Mouse (Mus musculus) intestine, embryonic 16.5 days (tissue): Measurements from ENCODE around the gene Prkar1b. TPM values are rescaled to one million over a fixed set of nuclear protein-coding genes. Genes with fewer than 3 reads are reported as not detected.
A peak's percentile ranks its signal among the peaks of the same experiment; 100 is the strongest.

Experiments
- ATAC-seq: fragments of 200-750 bp; cut with Nextera tagmentation; 2 replicates; pipeline ENCODE4 v1.8.0; 2017; ENCODE audit warnings: moderate TSS enrichment, moderate library complexity
- H3K27ac ChIP-seq: fragments of 300-500 bp; sonication (generic); 2 replicates; pipeline ENCODE4 v1.5.1; 2014; ENCODE audit warnings: mild to moderate bottlenecking, low read length
- H3K27me3 ChIP-seq: fragments of 300-500 bp; sonication (generic); replicated peaks from 2 replicates; pipeline ENCODE4 v1.6.1; 2014; ENCODE audit warnings: low read length, control low read depth, mixed read lengths; ENCODE audit not compliant: control insufficient read depth, insufficient read depth
- H3K36me3 ChIP-seq: fragments of 300-500 bp; sonication (generic); 2 replicates; pipeline ENCODE4 v1.6.1; 2014; ENCODE audit warnings: low read length, control low read depth; ENCODE audit not compliant: control insufficient read depth, insufficient read depth
- H3K4me1 ChIP-seq: fragments of 300-500 bp; sonication (generic); 2 replicates; pipeline ENCODE4 v1.6.1; 2014; ENCODE audit warnings: low read length, control low read depth, mixed read lengths; ENCODE audit not compliant: control insufficient read depth, insufficient read depth
- H3K4me2 ChIP-seq: fragments of 300-500 bp; sonication (generic); 2 replicates; pipeline ENCODE4 v1.6.1; 2014; ENCODE audit warnings: low read depth, low read length, control low read depth
- H3K4me3 ChIP-seq: fragments of 300-500 bp; sonication (generic); 2 replicates; pipeline ENCODE4 v1.5.1; 2014; ENCODE audit warnings: mild to moderate bottlenecking, low read length
- H3K9ac ChIP-seq: fragments of 300-500 bp; sonication (generic); 2 replicates; pipeline ENCODE4 v1.6.1; 2014; ENCODE audit warnings: low read depth, low read length
- H3K9me3 ChIP-seq: fragments of 300-500 bp; sonication (generic); 2 replicates; pipeline ENCODE4 v1.6.1; 2016; ENCODE audit warnings: low read length, control low read depth; ENCODE audit not compliant: control insufficient read depth
- WGBS: fragments of 180-500 bp; shearing (Covaris S2); extraction: QIAGEN DNeasy Blood & Tissue Kit; methylation state at CpG from one replicate; pipeline ENCODE4 v1.1.7; 2014; 5-methylcytosine and 5-hydroxymethylcytosine counted together
- polyA plus RNA-seq: library from polyadenylated mRNA; unstranded; fragments of >200 nt; fragmentation: Nextera tagmentation; extraction: Ambion mirVana; gene quantifications from 2 replicates; pipeline ENCODE4 v1.2.1, GENCODE M21; 2015

Gene Prkar1b
- polyA plus RNA-seq, 1 experiment from 2014 or later: 23.6 TPM

DNA sequence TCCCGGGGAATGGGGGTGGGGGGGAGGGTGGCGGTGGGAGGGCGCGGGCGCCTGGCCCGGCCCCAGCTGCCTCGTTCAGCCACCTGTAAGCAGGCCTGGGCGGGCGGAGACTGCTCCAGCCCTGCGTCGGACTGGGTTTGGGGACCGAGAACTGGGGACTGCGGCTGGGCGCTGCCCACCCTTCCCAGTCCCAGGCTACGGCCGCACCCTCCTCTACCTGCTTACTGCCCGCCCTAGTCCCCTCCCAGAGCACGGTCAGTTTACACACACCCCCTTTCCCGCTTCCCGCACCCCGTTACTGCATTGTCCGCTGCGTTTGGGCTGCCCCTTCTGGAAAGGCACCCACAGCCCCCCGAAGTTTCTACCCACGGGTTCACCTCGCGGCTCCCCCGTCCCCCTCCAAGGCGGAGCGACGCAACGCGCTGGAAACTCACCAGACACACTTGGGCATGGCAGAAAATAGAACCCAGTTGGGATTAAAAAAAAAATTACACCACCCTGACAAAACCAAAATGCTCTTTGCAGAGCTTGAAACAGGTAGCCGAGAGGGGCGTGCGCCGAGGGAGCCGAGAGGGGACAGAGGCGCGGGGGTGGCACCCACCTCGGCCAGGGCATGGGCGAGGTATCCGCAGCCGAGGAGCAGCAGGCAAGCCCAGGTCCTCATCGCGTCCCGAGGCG is 155.6 kb downstream of the Prkar1b start:
- Histone ChIP-seq H3K27me3 (peaks cover 13% of the 10 kb centered on the region), H3K4me3 (peak overlapping the region; percentile 87), H3K4me2 (peak overlapping the region; percentile 96), H3K9me3 (no peaks in the 10 kb centered on the region), H3K9ac (peak overlapping the region; percentile 91), H3K36me3 (0 out of 2 replicates have a peak, but pooled peaks cover 2% of the 10 kb centered on the region), H3K27ac (peak overlapping the region; percentile 98), H3K4me1 (peaks cover 51% of the 10 kb centered on the region)
- under 1% methylated on average over 47 of the region's 48 CpGs for WGBS
- peak; percentile 16 for ATAC-seq

- Histone ChIP-seq H3K4me2 (peak overlapping the region; percentile 96), H3K9ac (peak overlapping the region; percentile 91), H3K27me3 (peaks cover 7% of the 10 kb centered on the region), H3K9me3 (no peaks in the 10 kb centered on the region), H3K36me3 (0 out of 2 replicates have a peak, but pooled peaks cover 2% of the 10 kb centered on the region), H3K4me3 (peak overlapping the region; percentile 87), H3K27ac (peak overlapping the region; percentile 98), H3K4me1 (peaks cover 51% of the 10 kb centered on the region)
- ATAC-seq: no peak
- WGBS: under 1% methylated on average over 40 of the region's 40 CpGs
Measured at GRCm38 (mm10) chr5:138993371-138994107, 156.3 kb downstream of the Prkar1b start.

DNA sequence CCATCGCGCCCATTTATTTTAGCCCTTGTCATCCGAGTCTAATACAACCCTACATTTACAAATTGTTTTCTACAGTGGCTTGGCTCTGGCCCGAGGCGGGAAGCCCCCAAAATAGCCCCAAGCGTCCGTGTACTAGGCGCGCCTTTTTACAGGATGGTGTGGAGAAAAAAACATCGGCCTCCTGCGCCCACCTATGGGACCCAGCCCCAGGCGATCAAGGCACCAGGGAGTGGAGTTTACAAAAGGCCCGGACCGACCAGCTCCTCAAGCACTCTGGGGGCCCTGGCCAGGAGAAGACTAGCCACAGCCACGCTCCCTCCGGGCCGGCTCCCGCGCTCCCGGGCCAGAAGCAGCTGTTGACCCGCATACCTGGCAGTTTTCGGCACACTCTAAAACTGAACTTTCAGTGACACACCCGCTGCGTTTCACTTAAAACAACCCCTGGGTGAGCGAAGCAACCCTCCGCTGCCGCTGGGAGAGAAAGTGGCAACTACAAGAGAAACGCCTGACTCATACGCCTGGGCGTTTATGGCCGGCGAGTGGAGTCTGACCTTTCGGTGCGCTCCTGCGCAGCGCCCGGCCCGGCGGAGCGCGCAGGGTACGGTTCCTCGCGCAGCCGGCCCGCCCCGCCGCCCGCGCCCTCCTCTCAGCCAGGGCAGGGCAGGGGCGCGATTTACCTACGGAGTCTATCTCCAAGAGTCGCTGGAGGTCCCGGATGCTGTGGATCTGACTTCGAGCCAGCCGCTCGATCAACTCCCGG is 157.0 kb downstream of the Prkar1b start:
- WGBS: 8% methylated on average over 59 of the region's 59 CpGs
- H3K4me1 ChIP-seq: peaks cover 51% of the 10 kb centered on the region
- H3K4me3 ChIP-seq: peak overlapping the region; percentile 87
- peak overlapping the region; percentile 96 for H3K4me2 ChIP-seq
- peak; percentile 19; the same call in 1 of the 2 replicates for ATAC-seq
- H3K9ac ChIP-seq: peak overlapping the region; percentile 91
- 0 out of 2 replicates have a peak, but pooled peaks cover 2% of the 10 kb centered on the region for H3K36me3 ChIP-seq
- peak overlapping the region; percentile 98 for H3K27ac ChIP-seq
- H3K9me3 ChIP-seq: no peaks in the 10 kb centered on the region
- peaks cover 3% of the 10 kb centered on the region for H3K27me3 ChIP-seq

DNA sequence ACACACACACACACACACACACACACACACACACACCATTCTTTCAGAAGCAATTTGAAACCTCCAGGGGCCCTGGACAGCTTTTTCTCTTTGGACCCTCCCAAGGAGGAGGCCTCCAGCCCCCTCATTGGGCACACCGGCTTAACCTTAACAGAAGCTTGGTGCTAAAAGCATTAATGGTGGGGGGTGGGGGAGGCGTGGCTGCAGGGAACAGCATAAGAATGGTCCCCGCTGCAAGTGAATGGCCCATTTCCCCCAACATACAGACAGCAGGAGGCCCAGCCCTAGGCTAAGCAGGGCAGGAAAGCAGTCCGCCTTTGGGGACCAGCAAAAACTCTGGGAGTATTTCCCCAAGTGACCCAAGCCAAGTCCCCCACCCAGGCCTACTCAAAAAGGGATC is 158.1 kb downstream of the Prkar1b start:
- no peaks in the 10 kb centered on the region for H3K9me3 ChIP-seq
- peaks cover 44% of the 10 kb centered on the region for H3K4me1 ChIP-seq
- 0 out of 2 replicates have a peak, but pooled peaks cover 5% of the 10 kb centered on the region for H3K36me3 ChIP-seq
- ATAC-seq: no peak
- peaks cover 3% of the 10 kb centered on the region for H3K27me3 ChIP-seq
- H3K4me2 ChIP-seq: no peak overlapping the region
- WGBS: 61% methylated on average over 4 of the region's 4 CpGs
- no peak overlapping the region for H3K27ac ChIP-seq
- H3K9ac ChIP-seq: no peak overlapping the region
- H3K4me3 ChIP-seq: no peak overlapping the region

DNA sequence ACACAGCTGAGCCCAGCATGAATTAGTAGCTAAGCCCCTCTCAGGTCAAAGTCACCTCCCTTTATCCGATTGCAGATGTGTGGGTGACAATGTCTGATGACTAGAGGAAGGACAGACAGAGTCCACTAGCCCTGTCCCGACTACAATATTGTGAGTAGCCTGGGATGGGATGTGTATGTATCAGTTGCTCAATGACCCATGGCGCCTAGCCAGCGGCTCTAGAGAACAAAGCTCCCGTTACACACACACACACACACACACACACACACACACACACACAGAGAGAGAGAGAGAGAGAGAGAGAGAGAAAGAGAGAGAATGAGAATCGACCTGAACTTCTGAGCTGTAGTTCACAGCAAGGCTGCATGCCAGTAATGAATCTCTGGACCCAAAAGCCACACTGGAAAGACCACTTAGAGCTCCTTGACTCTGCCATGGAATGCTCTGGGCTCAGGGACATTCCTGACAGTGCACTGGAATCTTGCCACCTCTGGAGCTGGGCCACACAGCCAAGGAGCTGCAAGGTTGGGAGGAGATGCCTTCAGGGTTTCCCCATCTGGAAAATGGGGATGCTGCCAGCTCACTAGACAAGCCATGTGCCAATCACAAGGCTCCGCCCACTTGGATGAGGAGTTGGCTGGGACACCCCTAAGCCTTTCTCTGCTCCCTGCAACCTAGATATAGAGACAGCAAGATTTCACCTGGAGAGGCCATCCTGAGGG is 159.0 kb downstream of the Prkar1b start:
- 68% methylated on average over 7 of the region's 7 CpGs for WGBS
- no peaks in the 10 kb centered on the region for H3K9me3 ChIP-seq
- H3K4me3 ChIP-seq: no peak overlapping the region
- no peak overlapping the region for H3K9ac ChIP-seq
- H3K27ac ChIP-seq: no peak overlapping the region
- H3K4me1 ChIP-seq: peaks cover 36% of the 10 kb centered on the region
- no peak for ATAC-seq
- peaks cover 9% of the 10 kb centered on the region; the same call in 1 of the 2 replicates for H3K36me3 ChIP-seq
- no peak overlapping the region for H3K4me2 ChIP-seq
- peaks cover 3% of the 10 kb centered on the region; the same call in 1 of the 2 replicates for H3K27me3 ChIP-seq

- 85% methylated on average over 6 of the region's 6 CpGs for WGBS
- no peak overlapping the region for H3K27ac ChIP-seq
- peaks cover 17% of the 10 kb centered on the region; the same call in 1 of the 2 replicates for H3K36me3 ChIP-seq
- H3K4me1 ChIP-seq: peaks cover 36% of the 10 kb centered on the region
- no peaks in the 10 kb centered on the region for H3K9me3 ChIP-seq
- H3K27me3 ChIP-seq: peaks cover 3% of the 10 kb centered on the region; the same call in 1 of the 2 replicates
- no peak overlapping the region for H3K4me2 ChIP-seq
- H3K4me3 ChIP-seq: no peak overlapping the region
- H3K9ac ChIP-seq: no peak overlapping the region
- no peak for ATAC-seq
Measured at GRCm38 (mm10) chr5:138989567-138989966, 160.2 kb downstream of the Prkar1b start.

- H3K27me3 ChIP-seq: peaks cover 3% of the 10 kb centered on the region; the same call in 1 of the 2 replicates
- H3K36me3 ChIP-seq: peaks cover 18% of the 10 kb centered on the region; the same call in 1 of the 2 replicates
- H3K9ac ChIP-seq: peak overlapping the region; percentile 2; the same call in 1 of the 2 replicates
- H3K4me3 ChIP-seq: no peak overlapping the region
- 45% methylated on average over 9 of the region's 9 CpGs for WGBS
- peak; percentile 16; the same call in 1 of the 2 replicates for ATAC-seq
- H3K27ac ChIP-seq: no peak overlapping the region
- H3K4me2 ChIP-seq: no peak overlapping the region
- no peaks in the 10 kb centered on the region for H3K9me3 ChIP-seq
- peaks cover 36% of the 10 kb centered on the region for H3K4me1 ChIP-seq
Measured at GRCm38 (mm10) chr5:138988764-138989163, 161.0 kb downstream of the Prkar1b start.

- Histone ChIP-seq H3K9ac (no peak overlapping the region), H3K4me1 (peaks cover 34% of the 10 kb centered on the region), H3K4me2 (no peak overlapping the region), H3K27me3 (no peaks in the 10 kb centered on the region), H3K4me3 (no peak overlapping the region), H3K36me3 (peaks cover 18% of the 10 kb centered on the region; the same call in 1 of the 2 replicates), H3K27ac (no peak overlapping the region), H3K9me3 (no peaks in the 10 kb centered on the region)
- 74% methylated on average over 10 of the region's 10 CpGs for WGBS
- ATAC-seq: no peak
Measured at GRCm38 (mm10) chr5:138987994-138988393, 161.8 kb downstream of the Prkar1b start.
